Mouse (Mus musculus) spleen, adult 2 months (tissue): ENCODE results near the gene Ldhal6b.

Experiments used
- CTCF ChIP-seq: fragments of 200-500 bp; IDR thresholded peaks from 2 replicates; pipeline ENCODE4 v1.5.1; 2011; ENCODE audit warnings: mild to moderate bottlenecking, inconsistent platforms; ENCODE audit not compliant: insufficient read depth, insufficient read length, insufficient replicate concordance; ENCODE audit errors: extremely low read depth
- POLR2A ChIP-seq: fragments of 200-500 bp; IDR thresholded peaks from 2 replicates; pipeline ENCODE4 v1.6.1; 2011; ENCODE audit warnings: low read depth, low read length, inconsistent platforms

GRCm38 (mm10) chr17:5419056-5419455 lies 489 bp upstream of the Ldhal6b start:
- TF ChIP-seq POLR2A (no peak), CTCF (no peak)
